Mouse (Mus musculus): ENCODE measurements at regions not wholly inside any gene's neighbourhood (a gene's known extent, or its start where the extent isn't known, plus 50 kb on each side); places are given as distances from the start of the nearest gene placed in this dataset.
A peak's percentile ranks its signal among the peaks of the same experiment; 100 is the strongest.

DNA sequence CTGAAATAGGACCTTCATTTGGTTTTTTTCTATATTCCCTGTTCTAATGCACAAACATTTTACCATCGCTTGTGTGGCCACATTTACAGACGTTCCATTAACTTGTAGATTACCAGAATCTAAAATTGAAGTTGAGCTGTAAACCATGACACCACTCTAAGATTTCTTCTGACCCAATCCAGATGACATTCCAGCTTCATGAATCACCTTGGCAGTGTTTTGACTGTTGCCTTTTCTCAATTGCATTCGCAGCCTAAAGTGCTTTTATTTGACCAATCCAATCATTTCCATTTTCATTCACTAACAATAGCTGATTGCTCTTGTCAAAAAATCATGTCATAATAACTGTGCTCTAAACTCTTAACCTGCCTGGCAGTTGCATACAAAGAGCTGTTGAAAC is 144.8 kb downstream of the Mdfic start:
- DNase-seq (ENCODE audit: low spot score) = no peak

DNA sequence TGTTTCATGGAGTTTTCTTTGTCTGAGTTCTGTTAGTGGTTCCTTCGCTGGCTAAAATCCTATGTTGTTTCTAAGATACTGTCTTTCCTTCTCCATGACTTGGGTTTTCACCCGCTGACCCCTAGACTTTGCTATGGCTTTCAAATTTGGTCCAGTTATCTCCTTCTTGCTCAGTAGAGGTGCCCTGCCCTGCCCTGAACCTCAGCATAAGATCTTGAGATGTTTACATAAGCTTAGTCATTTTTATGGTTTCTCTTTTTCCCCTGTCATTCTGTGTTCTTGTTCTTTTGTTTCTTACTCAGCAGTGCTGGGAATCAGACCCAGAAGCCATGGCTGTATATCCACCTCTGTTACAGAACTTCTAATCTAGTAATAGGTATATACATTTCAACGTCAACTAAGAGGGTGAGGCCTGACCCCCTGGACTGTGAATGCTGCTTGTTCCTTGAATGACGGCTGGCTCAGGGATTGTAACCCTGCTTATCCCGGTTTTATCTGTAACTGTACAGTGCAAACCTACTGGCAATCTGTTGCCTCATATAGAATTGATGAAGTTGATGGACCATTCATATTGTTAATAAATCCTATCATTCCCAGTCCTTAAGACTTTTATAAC is 161.9 kb downstream of the Mdfic start:
- no peak for DNase-seq (ENCODE audit: low spot score)

GRCm38 (mm10) chr6:15893066-15893465 is 172.6 kb downstream of the Mdfic start:
- DNase-seq (ENCODE audit: low spot score) = no peak

DNA sequence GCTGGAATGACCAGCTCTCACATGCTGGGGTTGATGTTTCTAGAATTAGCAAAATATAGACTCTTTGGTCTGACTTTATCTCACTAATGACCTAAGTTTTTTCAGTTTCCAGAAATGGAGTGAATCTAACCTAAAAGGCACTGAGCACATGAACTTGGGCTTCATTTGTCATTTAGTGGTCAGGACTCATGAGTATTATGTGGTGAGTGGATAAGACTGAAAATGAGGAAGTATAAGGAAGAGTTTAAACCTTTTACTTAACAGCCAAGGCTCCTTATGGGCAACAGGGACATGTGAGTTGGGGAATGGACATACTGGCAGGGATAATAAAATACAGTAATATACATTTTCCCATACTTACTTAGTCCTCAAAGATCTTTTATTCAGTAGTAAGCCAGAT is 180.0 kb downstream of the Mdfic start:
- DNase-seq (ENCODE audit: low spot score) = no peak

- DNase-seq (ENCODE audit: low spot score) = no peak
Measured at GRCm38 (mm10) chr6:15902665-15903274, 182.3 kb downstream of the Mdfic start.

DNA sequence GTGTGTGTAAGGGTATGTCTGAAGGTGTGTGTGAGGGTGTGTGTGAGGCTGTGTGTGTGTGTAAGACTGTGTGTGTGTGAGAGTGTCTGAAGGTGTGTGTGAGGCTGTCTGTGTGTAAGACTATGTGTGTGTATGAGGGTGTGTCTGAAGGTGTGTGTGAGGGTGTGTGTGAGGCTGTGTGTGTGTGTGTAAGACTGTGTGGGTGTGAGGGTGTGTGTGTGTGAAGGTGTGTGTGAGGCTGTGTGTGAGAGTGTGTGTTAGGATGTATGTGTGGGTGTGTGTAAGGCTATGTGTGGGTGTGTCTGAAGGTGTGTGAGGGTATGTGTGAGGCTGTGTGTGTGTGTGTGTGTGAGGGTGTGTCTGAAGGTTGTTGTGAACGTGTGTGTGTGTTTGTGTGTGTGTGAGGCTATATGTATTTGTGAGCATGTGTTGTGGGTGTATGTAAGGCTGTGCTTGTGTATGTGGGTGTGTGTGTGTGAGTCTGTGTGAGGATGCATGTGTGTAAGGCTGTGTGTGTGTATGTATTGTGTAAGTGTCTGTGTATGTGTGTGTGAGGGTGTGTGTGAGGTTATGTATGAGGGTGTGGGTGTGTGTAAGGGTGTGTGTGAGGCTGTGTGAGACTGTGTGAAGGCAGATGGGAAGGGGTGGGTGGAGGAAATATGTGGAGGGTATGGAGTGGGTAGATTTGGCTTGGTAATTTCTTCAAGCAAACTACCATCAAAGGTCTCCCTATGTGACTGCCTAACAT is 190.1 kb downstream of the Mdfic start:
- no peak for DNase-seq (ENCODE audit: low spot score)

DNA sequence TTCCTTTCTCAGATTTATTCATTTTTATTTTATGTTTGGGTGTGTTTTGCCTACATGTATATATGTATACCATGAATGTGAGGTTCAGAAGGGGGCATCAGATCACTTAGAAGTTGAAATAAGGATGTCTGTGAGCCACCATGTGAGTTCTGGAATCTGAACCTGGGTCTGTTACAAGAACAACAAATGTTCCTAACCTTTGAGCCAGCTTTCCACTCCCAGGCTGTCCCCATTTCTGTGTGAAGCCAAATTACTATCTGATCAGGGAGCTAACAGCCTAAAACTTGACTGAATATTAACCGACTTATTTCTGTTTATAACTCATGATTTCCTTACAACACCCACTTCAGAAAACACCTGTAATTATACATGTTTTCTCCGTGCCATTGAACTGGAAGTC is 209.2 kb downstream of the Mdfic start:
- no peak for DNase-seq (ENCODE audit: low spot score)

GRCm38 (mm10) chr6:15950251-15950650 is 229.8 kb downstream of the Mdfic start:
- DNase-seq (ENCODE audit: low spot score) = no peak

DNA sequence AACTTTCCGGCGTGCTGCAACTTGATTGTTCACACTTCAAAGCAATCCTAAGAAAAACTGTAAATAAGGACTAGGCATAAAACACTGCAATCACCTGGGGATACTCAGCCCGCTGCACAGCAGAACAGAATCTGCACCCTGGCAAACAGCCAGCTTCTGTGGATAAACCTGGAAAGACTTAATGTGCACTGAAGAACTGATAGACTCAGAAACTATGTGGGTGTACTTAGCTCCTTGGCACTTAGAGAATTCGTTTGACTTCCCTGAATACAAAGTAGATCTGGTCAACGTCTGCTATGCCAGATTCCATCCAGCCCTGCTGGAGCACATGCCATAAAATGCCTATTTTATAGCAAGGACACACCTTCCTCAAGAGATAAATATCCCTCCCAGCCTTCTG is 266.9 kb downstream of the Mdfic start:
- peak; percentile 2 for DNase-seq (ENCODE audit: low spot score)

All from urinary bladder, postnatal 25 days (tissue).